Mouse (Mus musculus) liver, embryonic 15.5 days (tissue): ENCODE results near the gene Kmt5a. TPM values are rescaled to one million over a fixed set of nuclear protein-coding genes. Genes with fewer than 3 reads are reported as not detected.
"Not testable (repeated sequence)": the region's sequence is repeated elsewhere in the genome, so short reads cannot be mapped to it uniquely, and the experiment has no call there.

Experiments
- ATAC-seq: fragments of 200-750 bp; cut with Nextera tagmentation; 2 replicates; pipeline ENCODE4 v1.8.0; 2017; ENCODE audit warnings: moderate number of reproducible peaks, mild to moderate bottlenecking, moderate library complexity; ENCODE audit not compliant: insufficient read depth
- H3K27ac ChIP-seq: fragments of 300-500 bp; sonication (generic); replicated peaks from 2 replicates; pipeline ENCODE4 v1.5.1; 2015; ENCODE audit warnings: mild to moderate bottlenecking, inconsistent platforms
- H3K27me3 ChIP-seq: fragments of 300-500 bp; sonication (generic); 2 replicates; pipeline ENCODE4 v1.6.1; 2015; ENCODE audit warnings: mild to moderate bottlenecking, inconsistent platforms
- H3K36me3 ChIP-seq: fragments of 300-500 bp; sonication (generic); replicated peaks from 2 replicates; pipeline ENCODE4 v1.6.1; 2015; ENCODE audit warnings: moderate library complexity, mild to moderate bottlenecking, inconsistent platforms
- H3K4me1 ChIP-seq: fragments of 300-500 bp; sonication (generic); replicated peaks from 2 replicates; pipeline ENCODE4 v1.6.1; 2015; ENCODE audit warnings: inconsistent platforms
- H3K4me2 ChIP-seq: fragments of 300-500 bp; sonication (generic); 2 replicates; pipeline ENCODE4 v1.6.1; 2015; ENCODE audit warnings: moderate library complexity, mild to moderate bottlenecking, inconsistent platforms
- H3K4me3 ChIP-seq: fragments of 300-500 bp; sonication (generic); replicated peaks from 2 replicates; pipeline ENCODE4 v1.5.1; 2015; ENCODE audit warnings: mild to moderate bottlenecking, inconsistent platforms
- H3K9ac ChIP-seq: fragments of 300-500 bp; sonication (generic); 2 replicates; pipeline ENCODE4 v1.6.1; 2015; ENCODE audit warnings: moderate library complexity, mild to moderate bottlenecking, inconsistent platforms
- H3K9me3 ChIP-seq: fragments of 300-500 bp; sonication (generic); replicated peaks from 2 replicates; pipeline ENCODE4 v1.6.1; 2016; ENCODE audit warnings: inconsistent platforms
- WGBS: fragments of 180-500 bp; shearing (Covaris S2); methylation state at CpG from one replicate; pipeline ENCODE4 v1.1.7; 2015; ENCODE audit warnings: mixed read lengths; ENCODE audit not compliant: insufficient replicate concordance; 5-methylcytosine and 5-hydroxymethylcytosine counted together
- polyA plus RNA-seq: library from polyadenylated mRNA; unstranded; fragments of >200 nt; fragmentation: Nextera tagmentation; extraction: Ambion mirVana; gene quantifications from 2 replicates; pipeline ENCODE4 v1.2.1, GENCODE M21; 2015

Kmt5a gene
- polyA plus RNA-seq, 1 experiment from 2014 or later: 60.1 TPM

- Histone ChIP-seq H3K4me2 (peak overlapping the region; percentile 79), H3K27ac (peak overlapping the region; percentile 97), H3K9ac (peak overlapping the region; percentile 83), H3K4me3 (peak overlapping the region; percentile 79), H3K9me3 (no peaks in the 10 kb centered on the region), H3K36me3 (no peaks in the 10 kb centered on the region), H3K27me3 (no peaks in the 10 kb centered on the region), H3K4me1 (peaks cover 39% of the 10 kb centered on the region)
- peak; percentile 38 for ATAC-seq
- 5% methylated on average over 15 of the region's 15 CpGs for WGBS
Measured at GRCm38 (mm10) chr5:124483655-124484396, 44.1 kb downstream of the Kmt5a start.

GRCm38 (mm10) chr5:124485654-124486053 is 45.9 kb downstream of the Kmt5a start:
- Histone ChIP-seq H3K27me3 (no peaks in the 10 kb centered on the region), H3K27ac (no peak overlapping the region), H3K4me2 (no peak overlapping the region), H3K9ac (no peak overlapping the region), H3K4me1 (peaks cover 27% of the 10 kb centered on the region), H3K4me3 (no peak overlapping the region), H3K9me3 (no peaks in the 10 kb centered on the region), H3K36me3 (peaks cover 3% of the 10 kb centered on the region; the same call in 1 of the 2 replicates)
- WGBS: 82% methylated on average over 5 of the region's 5 CpGs
- ATAC-seq: no peak

GRCm38 (mm10) chr5:124488885-124489284 is 49.2 kb downstream of the Kmt5a start:
- Histone ChIP-seq H3K4me2 (no peak overlapping the region), H3K9me3 (no peaks in the 10 kb centered on the region), H3K4me1 (peaks cover 12% of the 10 kb centered on the region), H3K27ac (no peak overlapping the region), H3K27me3 (no peaks in the 10 kb centered on the region), H3K4me3 (no peak overlapping the region), H3K9ac (no peak overlapping the region), H3K36me3 (peaks cover 22% of the 10 kb centered on the region)
- ATAC-seq: no peak
- 86% methylated on average over 3 of the region's 3 CpGs for WGBS

GRCm38 (mm10) chr5:124491732-124492131 is 52.0 kb downstream of the Kmt5a start:
- H3K9ac ChIP-seq: no peak overlapping the region
- H3K27me3 ChIP-seq: no peaks in the 10 kb centered on the region
- 81% methylated on average over 4 of the region's 4 CpGs for WGBS
- ATAC-seq: no peak
- H3K36me3 ChIP-seq: peaks cover 22% of the 10 kb centered on the region
- H3K4me1 ChIP-seq: peaks cover 8% of the 10 kb centered on the region
- H3K27ac ChIP-seq: no peak overlapping the region
- no peaks in the 10 kb centered on the region for H3K9me3 ChIP-seq
- H3K4me3 ChIP-seq: no peak overlapping the region
- no peak overlapping the region for H3K4me2 ChIP-seq

- H3K36me3 ChIP-seq: peaks cover 22% of the 10 kb centered on the region
- H3K4me2 ChIP-seq: no peak overlapping the region
- H3K27ac ChIP-seq: no peak overlapping the region
- no peak for ATAC-seq
- H3K9ac ChIP-seq: no peak overlapping the region
- no peaks in the 10 kb centered on the region for H3K27me3 ChIP-seq
- H3K9me3 ChIP-seq: no peaks in the 10 kb centered on the region
- H3K4me1 ChIP-seq: peaks cover 17% of the 10 kb centered on the region
- WGBS: 64% methylated on average over 4 of the region's 4 CpGs
- no peak overlapping the region for H3K4me3 ChIP-seq
Measured at GRCm38 (mm10) chr5:124492618-124493017, 52.9 kb downstream of the Kmt5a start.

- Histone ChIP-seq H3K27me3 (no peaks in the 10 kb centered on the region), H3K27ac (no peak overlapping the region), H3K36me3 (peaks cover 22% of the 10 kb centered on the region), H3K9ac (no peak overlapping the region), H3K4me1 (peaks cover 24% of the 10 kb centered on the region), H3K4me2 (no peak overlapping the region), H3K4me3 (no peak overlapping the region), H3K9me3 (no peaks in the 10 kb centered on the region)
- ATAC-seq: no peak
- 68% methylated on average over 11 of the region's 11 CpGs for WGBS
Measured at GRCm38 (mm10) chr5:124493455-124493854, 53.7 kb downstream of the Kmt5a start.

GRCm38 (mm10) chr5:124495547-124495946 is 55.8 kb downstream of the Kmt5a start:
- 66% methylated on average over 7 of the region's 7 CpGs for WGBS
- peaks cover 20% of the 10 kb centered on the region for H3K36me3 ChIP-seq
- peaks cover 36% of the 10 kb centered on the region for H3K4me1 ChIP-seq
- H3K4me3 ChIP-seq: no peak overlapping the region
- no peak overlapping the region for H3K9ac ChIP-seq
- ATAC-seq: no peak
- no peaks in the 10 kb centered on the region for H3K9me3 ChIP-seq
- H3K4me2 ChIP-seq: no peak overlapping the region
- no peak overlapping the region for H3K27ac ChIP-seq
- no peaks in the 10 kb centered on the region for H3K27me3 ChIP-seq

GRCm38 (mm10) chr5:124496614-124497514 is 57.1 kb downstream of the Kmt5a start:
- H3K27ac ChIP-seq: no peak overlapping the region
- no peaks in the 10 kb centered on the region for H3K27me3 ChIP-seq
- peaks cover 7% of the 10 kb centered on the region; the same call in 1 of the 2 replicates for H3K36me3 ChIP-seq
- 31% methylated on average over 15 of the region's 15 CpGs for WGBS
- ATAC-seq: no peak
- H3K4me3 ChIP-seq: peak overlapping the region; percentile 3; the same call in 1 of the 2 replicates
- H3K4me1 ChIP-seq: peaks cover 36% of the 10 kb centered on the region
- no peak overlapping the region for H3K9ac ChIP-seq
- H3K9me3 ChIP-seq: no peaks in the 10 kb centered on the region
- H3K4me2 ChIP-seq: peak overlapping the region; percentile 38

GRCm38 (mm10) chr5:124498221-124498876 is 58.6 kb downstream of the Kmt5a start:
- peaks cover 36% of the 10 kb centered on the region for H3K4me1 ChIP-seq
- H3K4me3 ChIP-seq: no peak overlapping the region
- WGBS: 16% methylated on average over 9 of the region's 9 CpGs
- H3K36me3 ChIP-seq: no peaks in the 10 kb centered on the region
- H3K9ac ChIP-seq: no peak overlapping the region; the same call in 1 of the 2 replicates
- H3K9me3 ChIP-seq: no peaks in the 10 kb centered on the region
- no peak for ATAC-seq
- H3K27ac ChIP-seq: peak overlapping the region; percentile 31
- H3K27me3 ChIP-seq: no peaks in the 10 kb centered on the region
- H3K4me2 ChIP-seq: peak overlapping the region; percentile 23; the same call in 1 of the 2 replicates

- WGBS: 19% methylated on average over 5 of the region's 5 CpGs
- Histone ChIP-seq H3K9ac (no peak overlapping the region), H3K4me2 (peak overlapping the region; percentile 23; the same call in 1 of the 2 replicates), H3K27ac (no peak overlapping the region), H3K27me3 (no peaks in the 10 kb centered on the region), H3K9me3 (no peaks in the 10 kb centered on the region), H3K4me1 (peaks cover 36% of the 10 kb centered on the region), H3K4me3 (no peak overlapping the region), H3K36me3 (no peaks in the 10 kb centered on the region)
- peak; percentile 43; the same call in 1 of the 2 replicates for ATAC-seq
Measured at GRCm38 (mm10) chr5:124499001-124499400, 59.3 kb downstream of the Kmt5a start.

GRCm38 (mm10) chr5:124500037-124500436 is 60.3 kb downstream of the Kmt5a start:
- H3K27ac ChIP-seq, H3K36me3 ChIP-seq, H3K4me2 ChIP-seq, H3K9me3 ChIP-seq, H3K9ac ChIP-seq, ATAC-seq, H3K27me3 ChIP-seq, H3K4me3 ChIP-seq: not testable (repeated sequence)
- 59% methylated on average over 2 of the region's 4 CpGs for WGBS
- peaks cover 36% of the 10 kb centered on the region for H3K4me1 ChIP-seq
